Mouse (Mus musculus): ENCODE measurements at regions not wholly inside any gene's neighbourhood (a gene's known extent, or its start where the extent isn't known, plus 50 kb on each side); places are given as distances from the start of the nearest gene placed in this dataset.
"Not testable (repeated sequence)": the region's sequence is repeated elsewhere in the genome, so short reads cannot be mapped to it uniquely, and the experiment has no call there.

DNA sequence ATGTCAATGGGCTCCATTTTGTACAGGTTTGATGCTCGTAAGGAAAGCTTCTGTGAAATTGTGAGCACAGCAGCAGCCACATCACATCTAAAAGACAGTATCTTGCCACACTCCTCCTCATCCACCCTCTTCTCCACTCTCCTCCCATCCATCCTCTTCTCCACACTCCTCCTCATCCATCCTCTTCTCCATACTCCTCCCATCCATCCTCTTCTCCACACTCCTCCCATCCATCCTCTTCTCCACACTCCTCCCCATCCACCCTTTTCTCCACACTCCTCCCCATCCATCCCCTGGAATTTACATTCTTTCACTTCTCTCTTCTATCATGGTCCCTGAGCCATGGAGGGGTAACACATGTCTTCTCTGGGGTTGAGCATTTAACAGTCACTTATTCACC, 116.7 kb upstream of the Dnajc1 start:
- H3K79me2 ChIP-seq (ENCODE audit: control insufficient read depth, insufficient read depth, low read length) = no peaks in the 10 kb centered on the region
- no peak for TF ChIP-seq POLR2A (IDR thresholded peaks at IDR 0.05; ENCODE audit: extremely low read depth, insufficient read depth, low read length)
- no peak for TF ChIP-seq CTCF (IDR thresholded peaks at IDR 0.05; ENCODE audit: low read depth, low read length)
- no peaks in the 10 kb centered on the region for H3K27me3 ChIP-seq (ENCODE audit: control insufficient read depth, insufficient read depth, low read length)

DNA sequence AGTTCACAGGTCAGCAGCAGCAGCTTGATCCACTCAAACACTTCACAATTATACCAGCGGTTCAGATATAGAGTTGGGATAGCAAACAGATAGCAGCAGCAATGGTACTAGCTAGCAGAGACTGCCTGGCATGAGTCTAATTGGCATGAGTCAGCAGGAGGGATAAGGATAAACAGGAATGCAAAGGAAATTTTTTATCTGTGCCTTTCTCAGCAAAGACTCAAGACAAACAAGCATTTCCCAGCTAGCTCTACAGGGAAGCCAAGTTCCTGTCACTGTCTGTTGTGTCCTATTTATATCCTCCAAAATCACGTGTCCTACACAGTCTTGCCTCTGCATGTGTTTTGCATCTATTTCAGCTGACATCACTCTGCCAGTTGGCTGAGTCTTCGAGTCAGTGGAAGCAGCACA, 80.7 kb upstream of the Dnajc1 start:
- DNase-seq (ENCODE audit: extremely low read depth, low read depth, low spot score) = peak; percentile 7
- no peak overlapping the region for H3K9ac ChIP-seq (ENCODE audit: low read depth, low read length)
- no peaks in the 10 kb centered on the region for H3K27me3 ChIP-seq (ENCODE audit: control insufficient read depth, insufficient read depth, low read length)
- H3K79me2 ChIP-seq (ENCODE audit: control insufficient read depth, insufficient read depth, low read length) = no peaks in the 10 kb centered on the region
- WGBS = 52% methylated on average over 3 of the region's 3 CpGs
- H3K27ac ChIP-seq (replicated peaks; ENCODE audit: insufficient read depth, low read depth, low read length) = no peak overlapping the region
- H3K36me3 ChIP-seq (ENCODE audit: control insufficient read depth, insufficient read depth, low read length) = no peaks in the 10 kb centered on the region
- H3K4me1 ChIP-seq (ENCODE audit: control insufficient read depth, insufficient read depth, low read length) = no peaks in the 10 kb centered on the region
- H3K4me3 ChIP-seq (ENCODE audit: insufficient read depth, low read depth, low read length) = no peak overlapping the region
- TF ChIP-seq POLR2A (IDR thresholded peaks at IDR 0.05; ENCODE audit: extremely low read depth, insufficient read depth, low read length) = no peak
- no peak for TF ChIP-seq CTCF (IDR thresholded peaks at IDR 0.05; ENCODE audit: low read depth, low read length)

More for the DNA sequence above, 116.7 kb upstream of the Dnajc1 start:
- 83% methylated on average over 1 of the region's 1 CpGs for WGBS
- DNase-seq (ENCODE audit: extremely low read depth, low read depth, low spot score) = no peak
- Histone ChIP-seq H3K9ac (ENCODE audit: low read depth, low read length) (no peak overlapping the region), H3K4me3 (ENCODE audit: insufficient read depth, low read depth, low read length) (no peak overlapping the region), H3K36me3 (ENCODE audit: control insufficient read depth, insufficient read depth, low read length) (no peaks in the 10 kb centered on the region), H3K27ac (replicated peaks; ENCODE audit: insufficient read depth, low read depth, low read length) (no peak overlapping the region), H3K4me1 (ENCODE audit: control insufficient read depth, insufficient read depth, low read length) (no peaks in the 10 kb centered on the region)

DNA sequence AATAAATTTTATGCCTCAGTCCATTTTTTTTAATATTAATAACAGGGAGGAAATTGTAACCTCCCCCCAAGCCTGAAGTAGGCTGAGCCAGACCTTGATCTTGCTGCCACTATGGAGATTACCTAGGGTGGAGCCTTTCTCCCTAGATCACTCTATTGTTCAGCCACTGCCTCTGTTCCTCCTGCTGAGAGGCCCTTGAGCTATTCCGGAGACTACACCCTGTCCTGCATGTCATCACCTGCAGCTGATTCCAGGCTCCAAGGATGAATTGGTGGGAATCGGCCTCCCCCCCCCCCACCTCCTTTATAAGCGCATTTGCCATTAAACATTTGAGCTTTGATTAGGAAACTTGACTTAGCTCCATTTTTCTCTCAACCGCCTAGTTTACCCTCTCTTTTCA, 68.3 kb upstream of the Dnajc1 start:
- no peaks in the 10 kb centered on the region for H3K79me2 ChIP-seq (ENCODE audit: control insufficient read depth, insufficient read depth, low read length)
- DNase-seq (ENCODE audit: extremely low read depth, low read depth, low spot score) = no peak
- no peaks in the 10 kb centered on the region for H3K4me1 ChIP-seq (ENCODE audit: control insufficient read depth, insufficient read depth, low read length)
- TF ChIP-seq POLR2A (IDR thresholded peaks at IDR 0.05; ENCODE audit: extremely low read depth, insufficient read depth, low read length) (no peak), CTCF (IDR thresholded peaks at IDR 0.05; ENCODE audit: low read depth, low read length) (no peak)
- H3K27ac ChIP-seq (replicated peaks; ENCODE audit: insufficient read depth, low read depth, low read length) = no peak overlapping the region
- no peak overlapping the region for H3K9ac ChIP-seq (ENCODE audit: low read depth, low read length)
- WGBS = 94% methylated on average over 4 of the region's 4 CpGs
- no peaks in the 10 kb centered on the region for H3K27me3 ChIP-seq (ENCODE audit: control insufficient read depth, insufficient read depth, low read length)
- no peak overlapping the region for H3K4me3 ChIP-seq (ENCODE audit: insufficient read depth, low read depth, low read length)
- H3K36me3 ChIP-seq (ENCODE audit: control insufficient read depth, insufficient read depth, low read length) = no peaks in the 10 kb centered on the region

DNA sequence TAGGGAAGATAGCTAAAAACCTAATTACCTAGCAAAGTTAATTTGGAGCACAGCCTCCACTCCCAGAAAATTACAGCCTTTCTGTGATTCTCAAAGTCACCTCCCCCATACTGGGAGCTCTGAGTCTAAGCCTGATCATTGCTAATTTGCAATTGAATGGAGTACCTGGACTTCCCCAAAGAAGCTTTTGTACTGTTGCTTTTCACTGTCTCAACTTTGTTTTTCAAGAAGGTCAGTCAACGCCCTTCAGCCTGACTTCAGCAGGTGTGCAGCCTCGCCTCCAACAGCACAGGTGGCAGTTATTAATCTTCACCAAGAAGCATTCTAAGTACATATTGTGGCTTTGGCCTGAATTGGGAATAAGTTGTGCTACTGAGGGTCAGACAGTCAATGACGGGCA, 67.7 kb upstream of the Dnajc1 start:
- not testable (repeated sequence) for H3K27ac ChIP-seq (replicated peaks; ENCODE audit: insufficient read depth, low read depth, low read length); H3K4me1 ChIP-seq (ENCODE audit: control insufficient read depth, insufficient read depth, low read length); H3K27me3 ChIP-seq (ENCODE audit: control insufficient read depth, insufficient read depth, low read length); DNase-seq (ENCODE audit: extremely low read depth, low read depth, low spot score); H3K4me3 ChIP-seq (ENCODE audit: insufficient read depth, low read depth, low read length); H3K36me3 ChIP-seq (ENCODE audit: control insufficient read depth, insufficient read depth, low read length); H3K79me2 ChIP-seq (ENCODE audit: control insufficient read depth, insufficient read depth, low read length); H3K9ac ChIP-seq (ENCODE audit: low read depth, low read length)
- 98% methylated on average over 3 of the region's 3 CpGs for WGBS

DNA sequence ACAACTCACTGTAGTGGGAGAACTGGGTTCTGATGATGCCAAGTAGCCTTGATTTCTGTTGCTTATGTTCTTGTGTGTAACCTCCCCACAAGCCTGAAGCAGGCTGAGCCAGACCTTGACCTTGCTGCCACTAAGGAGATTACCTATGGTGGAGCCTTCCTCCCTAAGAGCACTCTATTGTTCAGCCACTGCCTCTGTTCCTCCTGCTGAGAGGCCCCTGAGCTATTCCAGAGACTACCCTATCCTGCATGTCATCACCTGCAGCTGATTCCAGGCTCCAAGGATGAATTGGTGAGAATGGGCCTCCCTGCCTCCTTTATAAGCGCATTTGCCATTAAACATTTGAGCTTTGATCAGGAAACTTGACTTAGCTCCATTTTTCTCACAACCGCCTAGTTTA, 60.8 kb upstream of the Dnajc1 start:
- DNase-seq (ENCODE audit: extremely low read depth, low read depth, low spot score); H3K79me2 ChIP-seq (ENCODE audit: control insufficient read depth, insufficient read depth, low read length); H3K4me1 ChIP-seq (ENCODE audit: control insufficient read depth, insufficient read depth, low read length); H3K27me3 ChIP-seq (ENCODE audit: control insufficient read depth, insufficient read depth, low read length); H3K36me3 ChIP-seq (ENCODE audit: control insufficient read depth, insufficient read depth, low read length); H3K4me3 ChIP-seq (ENCODE audit: insufficient read depth, low read depth, low read length); H3K27ac ChIP-seq (replicated peaks; ENCODE audit: insufficient read depth, low read depth, low read length); H3K9ac ChIP-seq (ENCODE audit: low read depth, low read length): not testable (repeated sequence)
- WGBS = 82% methylated on average over 2 of the region's 2 CpGs

DNA sequence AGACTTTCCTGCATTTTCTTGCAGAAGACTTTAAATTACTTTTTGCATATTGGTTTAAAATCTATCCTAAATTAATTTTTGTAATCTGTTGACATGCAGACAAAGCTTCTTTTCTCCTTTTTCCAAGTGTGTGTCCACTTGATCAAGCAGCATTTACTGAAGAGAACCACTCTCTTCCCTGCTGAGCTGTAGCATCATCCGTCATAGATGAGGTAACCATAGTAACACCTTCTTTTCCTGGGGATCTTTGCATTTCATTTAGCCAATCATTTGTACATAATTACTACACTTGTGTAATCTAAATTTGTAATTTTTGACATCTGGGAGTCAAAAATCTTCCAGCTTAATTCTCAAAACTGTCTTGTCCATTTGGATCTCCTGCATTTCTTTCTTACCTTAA, 53.2 kb upstream of the Dnajc1 start:
- no peaks in the 10 kb centered on the region for H3K27me3 ChIP-seq (ENCODE audit: control insufficient read depth, insufficient read depth, low read length)
- no peaks in the 10 kb centered on the region for H3K79me2 ChIP-seq (ENCODE audit: control insufficient read depth, insufficient read depth, low read length)
- 88% methylated on average over 1 of the region's 1 CpGs for WGBS
- no peak overlapping the region for H3K9ac ChIP-seq (ENCODE audit: low read depth, low read length)
- H3K4me1 ChIP-seq (ENCODE audit: control insufficient read depth, insufficient read depth, low read length) = no peaks in the 10 kb centered on the region; the same call in 1 of the 2 replicates
- no peak for DNase-seq (ENCODE audit: extremely low read depth, low read depth, low spot score)
- no peak overlapping the region for H3K27ac ChIP-seq (replicated peaks; ENCODE audit: insufficient read depth, low read depth, low read length)
- TF ChIP-seq POLR2A (IDR thresholded peaks at IDR 0.05; ENCODE audit: extremely low read depth, insufficient read depth, low read length) = no peak
- no peak for TF ChIP-seq CTCF (IDR thresholded peaks at IDR 0.05; ENCODE audit: low read depth, low read length)
- no peaks in the 10 kb centered on the region for H3K36me3 ChIP-seq (ENCODE audit: control insufficient read depth, insufficient read depth, low read length)
- no peak overlapping the region for H3K4me3 ChIP-seq (ENCODE audit: insufficient read depth, low read depth, low read length)
